Mouse (Mus musculus): ENCODE measurements around the gene Gm3625.
A peak's percentile ranks its signal among the peaks of the same experiment; 100 is the strongest.

The Gm3625 gene

GRCm38 (mm10) chr12:4592541-4593165, at the start of gene Gm3625, which contains the start of gene Itsn2:
Gene Gm3625 (minus strand): TSS chr12:4592927.
Gene Itsn2 (plus strand): TSS chr12:4592638.
- DNase-seq = peak; percentile 80

DNA sequence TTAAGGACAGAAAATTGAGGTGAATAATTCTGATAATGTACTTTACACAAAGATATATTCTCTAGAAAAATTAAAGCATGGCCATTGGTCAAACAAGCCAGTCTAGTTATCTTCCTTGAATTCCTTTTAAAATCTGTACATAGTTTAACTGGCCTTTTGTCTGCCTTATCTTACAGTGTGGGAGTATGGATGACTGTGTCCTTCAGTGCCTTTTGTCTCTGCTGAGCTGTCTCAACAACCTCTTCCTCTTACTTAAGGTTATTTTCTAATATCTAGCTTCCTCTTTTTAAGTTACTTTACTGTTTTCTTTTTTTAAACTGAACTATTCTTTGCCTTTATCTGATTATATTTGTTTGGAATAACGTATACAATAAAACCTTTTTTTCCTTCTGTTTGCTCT, 48.0 kb upstream of the Gm3625 start:
- DNase-seq = no peak

GRCm38 (mm10) chr12:4638438-4638837, 45.7 kb upstream of the Gm3625 start:
- DNase-seq = peak; percentile 16

GRCm38 (mm10) chr12:4632957-4633356, 40.2 kb upstream of the Gm3625 start:
- DNase-seq = no peak

DNA sequence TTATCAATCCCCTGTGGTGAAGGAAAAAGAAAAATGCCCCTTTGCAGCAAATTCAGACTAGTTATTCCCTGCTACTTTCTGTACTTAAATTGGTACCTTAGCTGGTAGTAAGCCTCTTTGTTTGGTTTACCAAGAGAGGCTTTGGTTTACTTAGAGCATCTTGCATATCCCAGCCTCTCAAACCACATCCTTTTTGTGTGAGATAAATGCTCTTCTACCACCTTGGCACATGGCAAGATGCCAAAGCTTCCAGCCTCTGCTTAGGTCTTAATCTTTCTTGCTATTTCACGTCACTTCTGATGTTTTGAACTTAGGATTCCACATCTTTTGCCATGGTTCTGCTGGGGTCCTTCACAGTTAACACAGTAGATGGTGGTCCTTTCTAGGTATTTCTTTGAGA, 31.5 kb upstream of the Gm3625 start:
- no peak for DNase-seq

DNA sequence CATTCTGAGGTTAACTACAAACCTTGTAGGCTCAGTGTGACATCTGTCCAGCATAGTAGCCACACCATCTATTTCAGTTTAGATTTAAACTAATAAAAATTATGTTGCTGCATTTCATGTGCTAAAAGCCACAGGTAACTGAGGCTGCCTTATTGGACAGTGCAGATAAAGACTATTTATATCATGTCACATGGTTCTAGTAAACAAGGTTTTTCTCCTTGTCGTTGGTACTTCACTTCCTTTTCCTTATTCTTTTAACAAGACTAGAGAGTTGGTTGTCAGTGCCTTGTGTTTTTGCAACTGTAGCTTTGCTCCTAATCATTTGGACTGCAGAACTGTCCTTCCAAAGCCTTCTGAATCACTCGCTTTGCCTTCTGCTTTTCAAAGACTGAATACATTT, 22.0 kb upstream of the Gm3625 start:
- no peak for DNase-seq

GRCm38 (mm10) chr12:4606625-4607024, 13.9 kb upstream of the Gm3625 start:
- DNase-seq = no peak

GRCm38 (mm10) chr12:4599713-4600112, 7.0 kb upstream of the Gm3625 start:
- DNase-seq = no peak

DNA sequence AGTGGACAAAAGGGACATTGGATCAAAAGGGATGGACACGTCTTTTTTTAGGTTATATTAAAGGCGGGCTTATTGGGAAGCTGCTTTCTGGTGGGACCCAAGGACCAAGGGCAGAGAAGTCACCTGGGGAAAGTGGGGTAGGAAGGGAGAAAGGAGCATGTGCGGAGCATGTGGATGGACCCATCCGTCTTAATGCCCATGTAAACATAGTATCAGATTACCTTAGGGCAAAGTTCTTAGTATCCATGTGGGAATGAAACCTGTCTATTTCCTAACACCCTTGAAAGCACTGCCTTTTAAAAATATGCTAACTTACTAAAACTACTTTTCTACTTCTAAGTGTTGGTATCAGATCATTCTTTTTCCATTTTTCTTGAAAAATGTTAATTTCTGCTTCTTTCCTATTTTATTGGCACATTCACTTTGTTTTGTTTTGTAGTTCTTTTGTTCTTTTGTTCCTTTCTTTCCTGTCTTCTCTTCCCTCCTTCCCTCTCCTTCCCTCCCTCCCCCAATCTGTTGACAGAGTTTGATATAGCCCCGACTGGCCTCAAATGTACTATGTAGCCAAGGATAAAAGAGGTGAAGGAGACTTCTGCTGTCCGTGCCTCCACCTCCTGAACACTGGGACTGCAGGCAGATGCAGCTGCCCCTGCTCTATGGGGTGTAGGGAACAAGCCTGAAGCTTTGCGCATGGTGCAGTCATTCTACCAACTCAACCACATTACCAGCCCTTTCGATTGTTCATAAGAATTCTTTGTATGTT, 6.1 kb upstream of the Gm3625 start:
- no peak for DNase-seq

- DNase-seq = peak; percentile 32
Measured at GRCm38 (mm10) chr12:4595055-4595454, 2.3 kb upstream of the Gm3625 start.

DNA sequence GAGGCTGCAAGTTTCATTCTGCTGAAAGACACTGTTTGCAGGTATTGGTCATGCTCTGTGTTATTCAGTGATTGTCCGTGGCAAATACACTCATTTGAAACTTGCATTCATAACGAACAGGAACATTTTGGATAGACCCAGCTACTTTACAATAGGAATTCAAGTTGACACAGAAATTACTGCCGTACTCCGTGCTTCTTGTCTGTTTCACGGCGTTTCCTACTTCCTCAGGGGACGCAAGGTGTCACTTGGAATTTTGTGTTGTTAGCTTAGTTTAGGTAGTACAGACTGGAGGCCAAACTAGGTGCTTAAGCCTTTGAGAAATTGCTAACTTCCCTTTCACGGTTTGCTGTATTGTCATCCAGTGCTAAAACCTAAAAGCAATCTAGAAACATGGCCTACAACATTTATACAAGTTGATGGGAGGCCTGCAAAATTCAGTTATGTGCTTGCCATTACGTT, 1.2 kb upstream of the Gm3625 start:
- no peak for DNase-seq

DNA sequence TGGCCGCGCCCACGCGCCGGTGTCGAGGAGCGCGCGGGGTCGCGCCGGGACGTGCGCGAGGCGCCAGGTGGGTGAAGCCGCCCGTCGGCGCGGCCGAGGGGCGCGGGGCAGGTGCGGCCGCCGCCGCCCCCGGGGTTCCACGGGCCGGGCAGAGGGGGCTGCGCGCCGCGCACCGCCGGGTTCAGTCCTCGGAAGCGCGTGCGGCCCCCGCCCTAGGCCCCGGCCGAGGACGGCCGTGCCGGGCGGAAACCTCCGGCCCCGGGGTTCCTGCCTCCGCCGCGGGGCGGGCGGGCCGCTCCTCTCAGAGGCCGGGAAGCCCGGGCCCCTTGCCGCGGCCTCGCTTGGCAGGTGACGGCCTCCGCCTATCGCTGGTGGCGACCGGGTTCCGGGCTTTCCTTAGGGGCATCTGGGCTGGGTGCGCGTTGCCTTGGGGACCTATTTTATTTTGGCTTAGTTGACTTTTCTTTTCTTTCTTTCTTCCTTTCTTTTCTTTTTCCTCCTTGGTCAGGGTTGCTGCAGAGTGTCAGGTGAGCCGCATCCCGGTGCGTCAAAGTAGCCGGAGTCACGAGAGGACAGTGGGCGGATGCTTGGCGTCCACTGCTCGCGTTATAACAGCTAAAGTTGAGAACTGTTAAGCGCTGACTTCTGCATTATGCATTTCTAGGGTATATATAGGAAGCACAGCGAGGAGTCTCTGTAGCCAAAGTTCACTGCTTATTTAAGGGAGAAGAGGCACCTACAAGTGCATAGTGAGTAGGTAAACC, 621 bp upstream of the Gm3625 start:
- DNase-seq = peak; percentile 63

DNA sequence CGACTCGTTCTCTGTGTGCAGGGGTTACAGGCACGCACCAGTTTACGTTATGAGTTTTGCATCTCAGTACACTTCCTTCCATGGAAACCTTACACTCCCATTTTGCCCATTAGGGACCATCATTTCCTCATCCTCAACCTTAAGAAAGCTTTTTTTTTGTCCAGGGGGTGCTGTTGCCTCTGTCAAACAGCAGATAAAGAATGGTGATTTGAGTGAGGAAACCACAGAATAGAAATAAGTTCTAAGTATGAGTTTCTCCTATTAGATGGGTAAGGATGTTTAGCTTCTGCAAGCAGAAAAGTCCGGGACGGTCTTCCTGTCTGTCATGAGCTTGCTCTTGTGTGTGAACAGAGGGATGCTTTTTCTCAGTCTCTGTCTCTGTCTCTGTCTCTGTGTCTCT, 702 bp downstream of the Gm3625 start:
- no peak for DNase-seq

GRCm38 (mm10) chr12:4588603-4589002, 4.1 kb downstream of the Gm3625 start:
- peak; percentile 74 for DNase-seq

DNA sequence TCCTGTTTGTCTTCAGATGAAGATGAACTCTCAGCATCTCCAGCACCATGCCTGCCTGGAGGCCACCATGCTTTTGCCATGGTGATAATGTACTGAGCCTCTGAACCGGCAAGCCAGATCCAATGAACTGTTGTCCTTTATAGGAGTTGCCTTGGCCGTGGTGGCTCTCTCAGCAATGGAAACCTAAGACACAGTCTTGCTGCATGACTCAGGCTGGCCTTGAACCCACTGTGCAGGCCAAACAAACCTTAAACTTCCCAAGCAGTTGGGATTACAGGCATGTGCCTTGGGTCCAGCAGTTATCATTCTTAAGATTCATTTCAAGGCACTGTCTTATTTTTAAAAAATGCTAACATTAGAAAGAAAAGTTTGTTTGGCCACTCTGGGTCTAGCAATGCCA, 4.9 kb downstream of the Gm3625 start:
- no peak for DNase-seq

- no peak for DNase-seq
Measured at GRCm38 (mm10) chr12:4582326-4582725, 10.4 kb downstream of the Gm3625 start.

- no peak for DNase-seq
Measured at GRCm38 (mm10) chr12:4574065-4574464, 18.7 kb downstream of the Gm3625 start.

DNA sequence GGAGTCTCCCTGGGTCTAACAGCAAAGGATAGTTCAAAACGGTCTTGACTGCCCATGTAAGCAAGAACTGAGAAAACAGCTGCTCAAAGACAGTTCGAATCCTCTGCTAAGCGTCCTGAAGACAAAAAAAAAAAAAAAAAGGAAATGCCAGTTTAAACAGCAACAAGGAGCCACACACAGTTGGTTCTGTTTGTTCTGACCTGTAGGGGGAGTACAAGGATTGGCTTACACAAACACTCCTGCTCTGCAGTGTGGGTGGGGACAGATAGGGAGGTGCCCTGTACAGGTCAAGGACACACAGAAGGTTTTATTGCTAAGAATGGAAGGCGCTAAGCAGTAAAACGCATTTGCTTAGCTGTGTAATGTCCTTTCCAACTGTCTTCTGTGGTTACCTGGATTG, 20.9 kb downstream of the Gm3625 start:
- peak; percentile 89 for DNase-seq

DNA sequence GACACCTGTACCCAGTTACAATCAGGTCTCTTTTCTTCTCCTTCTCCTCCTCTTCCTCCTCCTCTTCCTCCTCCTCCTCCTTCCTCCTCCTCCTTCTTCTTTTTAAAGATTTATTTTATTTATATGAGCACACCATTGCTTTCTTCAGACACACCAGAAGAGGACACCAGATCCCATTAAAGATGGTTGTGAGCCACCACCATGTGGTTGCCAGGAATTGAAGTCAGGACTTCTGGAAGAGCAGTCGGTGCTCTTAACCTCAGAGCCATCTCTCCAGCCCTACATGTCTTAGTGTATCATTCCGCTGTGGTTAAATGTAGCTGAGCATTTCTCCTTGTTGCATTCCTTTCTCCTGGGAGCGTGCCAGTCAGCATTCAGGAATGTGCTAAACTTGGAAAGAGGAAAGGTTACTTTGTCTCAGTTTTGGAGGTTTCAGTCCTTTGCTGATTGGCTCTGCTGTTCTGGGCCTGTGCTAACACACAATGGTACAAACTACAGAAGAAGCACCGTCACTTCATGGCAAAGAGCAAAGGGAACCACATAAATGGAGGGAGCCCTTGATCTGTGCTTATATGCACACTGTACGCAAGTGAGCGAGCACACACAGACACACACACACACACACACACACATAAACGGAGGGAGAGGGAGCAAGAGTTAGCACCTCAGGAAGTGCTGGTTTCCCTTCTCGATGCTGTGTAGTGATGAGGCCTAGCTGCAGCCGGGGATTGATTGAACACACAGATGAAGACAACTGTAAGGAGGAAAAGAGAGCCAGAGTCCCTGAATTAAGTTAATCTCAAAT, 34.0 kb downstream of the Gm3625 start:
- DNase-seq = peak; percentile 46

- DNase-seq = no peak
Measured at GRCm38 (mm10) chr12:4558013-4558412, 34.7 kb downstream of the Gm3625 start.

- DNase-seq = no peak
Measured at GRCm38 (mm10) chr12:4557436-4557835, 35.3 kb downstream of the Gm3625 start.

DNA sequence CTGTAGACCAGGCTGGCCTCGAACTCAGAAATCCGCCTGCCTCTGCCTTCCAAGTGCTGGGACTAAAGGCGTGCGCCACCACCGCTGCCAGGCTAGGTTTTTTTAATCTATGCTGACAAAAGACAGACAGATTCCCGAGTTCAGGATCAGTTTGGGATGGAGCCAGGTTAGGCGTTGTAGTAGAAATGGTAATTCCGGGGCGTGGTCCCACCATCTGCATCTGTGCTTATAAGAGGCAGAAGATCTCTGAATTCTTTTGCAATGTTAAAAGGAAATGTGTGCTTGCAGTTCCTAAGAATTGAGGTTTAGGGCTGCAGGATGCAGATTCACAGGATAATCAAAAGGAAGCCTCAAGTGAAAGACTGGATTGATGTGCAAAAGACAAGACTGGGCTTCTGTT, 35.8 kb downstream of the Gm3625 start:
- no peak for DNase-seq

GRCm38 (mm10) chr12:4555451-4555850, 37.3 kb downstream of the Gm3625 start:
- DNase-seq = no peak

Measured in lung, postnatal 36 days (tissue).